Mouse (Mus musculus) megakaryocyte, embryonic 14.5 days (primary cell): ENCODE measurements around the gene Gm20388.

Experiments used
- FLI1 ChIP-seq: IDR thresholded peaks from 2 replicates; pipeline ENCODE4 v1.6.1; 2012; ENCODE audit warnings: low read length, inconsistent platforms, mixed read lengths
- GATA1 ChIP-seq: IDR thresholded peaks from 3 replicates; pipeline ENCODE4 v1.6.1; 2012; ENCODE audit warnings: mixed read lengths, low read length, inconsistent platforms, borderline replicate concordance

- TF ChIP-seq GATA1 (no peak), FLI1 (no peak)
Observed at GRCm38 (mm10) chr8:120270449-120270848, 359.8 kb downstream of the Gm20388 start.
